Mouse (Mus musculus) liver, embryonic 15.5 days (tissue): ENCODE results near the gene Erich6. TPM values are rescaled to one million over a fixed set of nuclear protein-coding genes. Genes with fewer than 3 reads are reported as not detected.

Source experiments
- ATAC-seq: fragments of 200-750 bp; cut with Nextera tagmentation; 2 replicates; pipeline ENCODE4 v1.8.0; 2017; ENCODE audit warnings: moderate number of reproducible peaks, mild to moderate bottlenecking, moderate library complexity; ENCODE audit not compliant: insufficient read depth
- H3K27ac ChIP-seq: fragments of 300-500 bp; sonication (generic); replicated peaks from 2 replicates; pipeline ENCODE4 v1.5.1; 2015; ENCODE audit warnings: mild to moderate bottlenecking, inconsistent platforms
- H3K27me3 ChIP-seq: fragments of 300-500 bp; sonication (generic); 2 replicates; pipeline ENCODE4 v1.6.1; 2015; ENCODE audit warnings: mild to moderate bottlenecking, inconsistent platforms
- H3K36me3 ChIP-seq: fragments of 300-500 bp; sonication (generic); replicated peaks from 2 replicates; pipeline ENCODE4 v1.6.1; 2015; ENCODE audit warnings: moderate library complexity, mild to moderate bottlenecking, inconsistent platforms
- H3K4me1 ChIP-seq: fragments of 300-500 bp; sonication (generic); replicated peaks from 2 replicates; pipeline ENCODE4 v1.6.1; 2015; ENCODE audit warnings: inconsistent platforms
- H3K4me2 ChIP-seq: fragments of 300-500 bp; sonication (generic); 2 replicates; pipeline ENCODE4 v1.6.1; 2015; ENCODE audit warnings: moderate library complexity, mild to moderate bottlenecking, inconsistent platforms
- H3K4me3 ChIP-seq: fragments of 300-500 bp; sonication (generic); replicated peaks from 2 replicates; pipeline ENCODE4 v1.5.1; 2015; ENCODE audit warnings: mild to moderate bottlenecking, inconsistent platforms
- H3K9ac ChIP-seq: fragments of 300-500 bp; sonication (generic); 2 replicates; pipeline ENCODE4 v1.6.1; 2015; ENCODE audit warnings: moderate library complexity, mild to moderate bottlenecking, inconsistent platforms
- H3K9me3 ChIP-seq: fragments of 300-500 bp; sonication (generic); replicated peaks from 2 replicates; pipeline ENCODE4 v1.6.1; 2016; ENCODE audit warnings: inconsistent platforms
- WGBS: fragments of 180-500 bp; shearing (Covaris S2); methylation state at CpG from one replicate; pipeline ENCODE4 v1.1.7; 2015; ENCODE audit warnings: mixed read lengths; ENCODE audit not compliant: insufficient replicate concordance; 5-methylcytosine and 5-hydroxymethylcytosine counted together
- polyA plus RNA-seq: library from polyadenylated mRNA; unstranded; fragments of >200 nt; fragmentation: Nextera tagmentation; extraction: Ambion mirVana; gene quantifications from 2 replicates; pipeline ENCODE4 v1.2.1, GENCODE M21; 2015

The Erich6 gene
- polyA plus RNA-seq, 1 experiment from 2014 or later, result not detected

DNA sequence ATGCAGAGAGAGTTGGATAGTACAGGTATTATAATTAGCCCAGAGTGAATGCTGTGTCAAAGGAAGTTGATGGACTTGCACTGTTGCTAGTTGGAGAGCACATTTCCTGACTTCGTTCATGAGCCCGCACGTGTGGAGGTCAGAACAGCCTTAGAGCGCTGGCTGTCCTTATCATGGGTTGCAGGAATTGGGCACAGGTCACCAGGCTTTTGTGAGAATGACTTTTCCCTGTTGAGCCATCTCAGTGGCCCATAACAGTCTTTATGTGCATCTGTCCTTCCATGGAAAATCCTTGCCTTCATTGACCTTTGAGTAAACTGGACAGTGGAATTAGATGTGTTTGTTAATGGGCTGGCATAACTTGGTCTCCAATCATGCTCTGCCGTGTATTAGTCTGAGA is 54.7 kb downstream of the Erich6 start:
- no peak for ATAC-seq
- 0 out of 2 replicates have a peak overlapping the region, but pooled peaks have one; percentile 9 for H3K27ac ChIP-seq

DNA sequence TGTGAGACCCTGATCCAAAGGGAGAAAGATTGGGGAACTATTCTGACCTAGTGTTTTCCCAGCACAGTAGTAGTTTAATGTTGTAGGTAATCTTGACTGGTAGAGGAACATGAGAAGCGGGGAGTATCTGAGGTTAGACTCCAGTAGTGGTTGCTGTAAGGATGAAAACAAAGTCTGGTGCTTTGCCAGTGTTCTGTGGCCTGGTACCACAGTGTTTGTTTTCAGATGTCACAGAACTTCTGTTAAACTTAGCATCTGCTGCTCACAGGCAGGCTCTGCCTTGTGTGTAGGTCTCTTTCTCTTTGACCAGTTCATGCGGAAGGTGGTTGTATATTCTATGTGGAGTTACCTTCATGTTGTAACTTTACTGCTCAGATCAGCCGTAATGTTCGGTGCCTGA is 55.5 kb downstream of the Erich6 start:
- Histone ChIP-seq H3K36me3 (peaks cover 25% of the 10 kb centered on the region), H3K4me1 (peaks cover 40% of the 10 kb centered on the region), H3K27ac (no peak overlapping the region), H3K9me3 (no peaks in the 10 kb centered on the region), H3K4me3 (no peak overlapping the region), H3K4me2 (no peak overlapping the region), H3K27me3 (no peaks in the 10 kb centered on the region), H3K9ac (no peak overlapping the region)
- no peak for ATAC-seq
- 66% methylated on average over 4 of the region's 4 CpGs for WGBS

More for the DNA sequence above, 54.7 kb downstream of the Erich6 start:
- Histone ChIP-seq H3K4me2 (no peak overlapping the region), H3K9ac (no peak overlapping the region), H3K36me3 (peaks cover 32% of the 10 kb centered on the region), H3K27me3 (no peaks in the 10 kb centered on the region), H3K4me3 (no peak overlapping the region), H3K9me3 (no peaks in the 10 kb centered on the region), H3K4me1 (peaks cover 40% of the 10 kb centered on the region)
- WGBS, result 26% methylated on average over 5 of the region's 5 CpGs

DNA sequence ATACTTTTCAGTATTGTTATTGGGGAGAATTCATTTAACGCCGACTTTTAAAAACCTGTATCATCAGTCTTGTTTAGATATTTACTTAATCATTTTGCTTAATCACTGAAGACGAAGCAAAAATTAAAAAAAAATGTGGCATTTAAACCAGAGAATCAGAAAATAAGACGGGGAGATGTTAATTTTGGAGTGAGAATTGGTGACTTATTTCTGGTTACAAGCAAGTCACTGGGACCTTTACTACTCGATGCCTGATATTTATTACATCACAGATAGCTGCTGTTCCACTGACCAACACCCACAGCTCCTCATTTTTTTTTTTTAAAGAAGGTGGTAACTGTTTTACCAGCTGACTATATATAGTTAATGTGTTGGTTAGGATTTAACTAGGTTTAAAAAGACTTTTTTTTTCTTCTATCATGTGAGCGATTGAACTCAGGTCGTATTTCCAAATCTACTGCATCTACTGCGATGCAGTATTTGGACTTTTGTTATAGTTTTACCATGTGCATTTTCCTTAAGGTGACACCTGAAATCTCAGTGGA is 59.4 kb downstream of the Erich6 start:
- Histone ChIP-seq H3K9me3 (no peaks in the 10 kb centered on the region), H3K27ac (peak overlapping the region; percentile 97), H3K4me1 (peaks cover 30% of the 10 kb centered on the region), H3K9ac (peak overlapping the region; percentile 100), H3K4me2 (peak overlapping the region; percentile 63), H3K4me3 (peak overlapping the region; percentile 96), H3K36me3 (peaks cover 15% of the 10 kb centered on the region), H3K27me3 (no peaks in the 10 kb centered on the region)
- 21% methylated on average over 8 of the region's 8 CpGs for WGBS
- ATAC-seq, result no peak

DNA sequence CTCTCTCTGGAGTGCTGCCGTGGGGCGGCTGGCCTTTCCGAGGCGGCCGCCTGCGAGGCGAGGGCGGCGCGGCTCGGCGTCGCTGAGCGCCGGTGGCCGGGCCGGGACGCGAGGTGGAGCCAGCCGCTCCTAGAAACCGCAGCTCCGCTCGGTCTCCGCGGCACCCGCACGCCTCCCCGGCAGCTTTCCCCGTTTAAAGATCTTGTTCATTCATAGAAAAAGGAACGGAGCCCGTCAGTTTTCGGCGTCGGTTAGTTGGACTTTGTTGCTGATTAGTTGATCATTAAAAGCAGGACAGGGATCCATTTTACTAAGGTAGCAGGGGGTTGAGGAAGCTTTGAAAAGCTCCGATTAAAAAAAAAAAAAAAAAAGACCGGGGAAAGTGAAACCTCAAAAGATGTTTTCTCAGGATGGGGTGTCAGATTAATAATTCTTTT is 59.9 kb downstream of the Erich6 start:
- under 1% methylated on average over 36 of the region's 36 CpGs for WGBS
- Histone ChIP-seq H3K36me3 (peaks cover 15% of the 10 kb centered on the region), H3K4me1 (peaks cover 25% of the 10 kb centered on the region), H3K9ac (peak overlapping the region; percentile 100), H3K9me3 (no peaks in the 10 kb centered on the region), H3K27me3 (no peaks in the 10 kb centered on the region), H3K4me2 (peak overlapping the region; percentile 63), H3K27ac (peak overlapping the region; percentile 97), H3K4me3 (peak overlapping the region; percentile 96)
- peak; percentile 86 for ATAC-seq

DNA sequence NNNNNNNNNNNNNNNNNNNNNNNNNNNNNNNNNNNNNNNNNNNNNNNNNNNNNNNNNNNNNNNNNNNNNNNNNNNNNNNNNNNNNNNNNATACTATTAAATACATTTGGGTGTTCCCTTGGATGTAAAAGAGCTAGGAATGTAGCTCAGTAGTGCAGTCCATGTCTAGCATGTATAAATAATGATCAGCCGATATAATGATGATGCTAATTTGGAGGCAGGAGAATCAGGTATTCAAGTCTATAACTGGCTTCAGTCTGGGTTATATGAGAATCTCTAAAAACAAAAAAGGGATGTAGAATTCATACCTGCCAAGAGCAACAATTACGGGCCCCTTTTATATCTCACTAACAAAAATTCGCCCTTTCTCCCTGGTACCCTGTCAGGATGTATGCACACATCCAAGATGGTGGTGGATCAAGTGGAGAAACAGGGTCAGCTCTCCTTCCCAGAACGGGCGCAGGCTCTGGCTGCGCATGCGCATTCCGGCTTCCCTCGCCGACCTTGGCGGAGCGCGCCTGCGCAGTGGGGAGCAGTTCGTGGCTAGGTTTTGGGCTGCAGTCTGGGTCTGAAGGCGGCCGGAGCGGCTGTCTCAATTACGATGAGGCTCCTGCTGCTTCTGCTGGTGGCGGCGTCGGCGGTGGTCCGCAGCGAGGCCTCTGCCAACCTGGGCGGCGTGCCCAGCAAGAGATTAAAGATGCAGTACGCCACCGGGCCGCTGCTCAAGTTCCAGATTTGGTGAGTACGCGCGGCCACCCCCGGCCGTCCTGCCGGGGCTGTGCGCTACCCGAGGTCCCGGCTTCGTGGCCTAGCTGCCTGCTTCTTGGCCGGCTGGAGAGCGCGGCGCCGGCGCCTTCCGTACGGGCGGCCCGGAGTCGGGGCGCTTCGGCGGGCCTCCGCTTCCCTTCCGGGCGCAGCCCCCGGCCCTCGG is 60.6 kb downstream of the Erich6 start, which contains the start of gene Selenot:
Gene Selenot, plus strand, starts transcription at position 500 of the 930 bp plus-strand sequence.
- Histone ChIP-seq H3K4me3 (peak within 1 kb of the TSS; percentile 96), H3K4me2 (peak within 1 kb of the TSS; percentile 63), H3K4me1 (peaks cover 19% of the 10 kb centered on the region), H3K27ac (peak within 1 kb of the TSS; percentile 97), H3K9ac (peak within 1 kb of the TSS; percentile 100), H3K27me3 (no peaks in the 10 kb centered on the region), H3K36me3 (peaks cover 15% of the 10 kb centered on the region), H3K9me3 (no peaks in the 10 kb centered on the region)
- 1% methylated on average over 59 of the region's 59 CpGs for WGBS
- ATAC-seq, result peak; percentile 88

DNA sequence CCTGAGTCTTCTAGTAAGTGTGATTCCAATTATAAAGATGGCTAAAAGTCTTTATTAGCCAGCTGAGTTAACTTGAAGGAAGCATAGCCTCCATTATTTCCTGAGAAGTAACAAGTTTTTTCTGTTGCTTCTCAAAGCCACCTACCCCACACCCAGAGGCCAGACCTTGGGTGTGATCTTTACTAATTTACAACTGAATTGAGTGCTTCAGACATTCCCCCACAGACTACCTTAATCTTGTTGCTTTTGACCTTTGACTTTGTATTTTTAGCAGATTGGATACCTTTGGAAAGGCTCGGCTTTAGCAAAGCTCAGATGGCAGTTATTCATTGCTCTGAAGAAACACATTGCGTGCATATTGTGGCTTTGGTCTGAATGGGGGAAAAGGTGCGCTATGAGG is 66.2 kb downstream of the Erich6 start:
- WGBS, result 73% methylated on average over 3 of the region's 3 CpGs
- Histone ChIP-seq H3K4me2 (no peak overlapping the region), H3K36me3 (no peaks in the 10 kb centered on the region), H3K4me1 (no peaks in the 10 kb centered on the region), H3K9ac (no peak overlapping the region), H3K9me3 (no peaks in the 10 kb centered on the region), H3K27me3 (no peaks in the 10 kb centered on the region), H3K4me3 (no peak overlapping the region), H3K27ac (no peak overlapping the region)
- ATAC-seq, result no peak

Other genes with a start within 250 kb of the Erich6 start
- 3.8 and 5.0 TPM in 2 replicates for gene Tsc22d2, start 222.5 kb downstream of the Erich6 start, polyA plus RNA-seq
- gene Eif2a, start 111.4 kb downstream of the Erich6 start, polyA plus RNA-seq, result 23.5 and 25.8 TPM in 2 replicates
- 101 and 105 TPM in 2 replicates for gene Serp1, start 111.3 kb downstream of the Erich6 start, polyA plus RNA-seq
- 10.5 and 10.6 TPM in 2 replicates for gene Selenot, start 60.6 kb downstream of the Erich6 start, polyA plus RNA-seq
- 3.0 and 4.2 TPM in 2 replicates for gene Siah2, start 55.2 kb upstream of the Erich6 start, polyA plus RNA-seq
- gene Mindy4b-ps, start 185.1 kb upstream of the Erich6 start, polyA plus RNA-seq, result not detected in 2 replicates
- not detected in 2 replicates for gene Clrn1, start 248.1 kb upstream of the Erich6 start, polyA plus RNA-seq